Mouse (Mus musculus): ENCODE data around the gene Zfc3h1. TPM values are rescaled to one million over a fixed set of nuclear protein-coding genes. Genes with fewer than 3 reads are reported as not detected.

Zfc3h1 gene
- 3.6 and 3.9 TPM in 2 replicates for polyA plus RNA-seq (2012; rRNA removed; ENCODE audit: low replicate concordance)

GRCm38 (mm10) chr10:115384221-115385017 is at the start of gene Zfc3h1, which contains the start of gene Thap2:
TSS of gene Zfc3h1 (plus strand) at chr10:115384959.
TSS of gene Thap2 (minus strand) at chr10:115384443.

DNA sequence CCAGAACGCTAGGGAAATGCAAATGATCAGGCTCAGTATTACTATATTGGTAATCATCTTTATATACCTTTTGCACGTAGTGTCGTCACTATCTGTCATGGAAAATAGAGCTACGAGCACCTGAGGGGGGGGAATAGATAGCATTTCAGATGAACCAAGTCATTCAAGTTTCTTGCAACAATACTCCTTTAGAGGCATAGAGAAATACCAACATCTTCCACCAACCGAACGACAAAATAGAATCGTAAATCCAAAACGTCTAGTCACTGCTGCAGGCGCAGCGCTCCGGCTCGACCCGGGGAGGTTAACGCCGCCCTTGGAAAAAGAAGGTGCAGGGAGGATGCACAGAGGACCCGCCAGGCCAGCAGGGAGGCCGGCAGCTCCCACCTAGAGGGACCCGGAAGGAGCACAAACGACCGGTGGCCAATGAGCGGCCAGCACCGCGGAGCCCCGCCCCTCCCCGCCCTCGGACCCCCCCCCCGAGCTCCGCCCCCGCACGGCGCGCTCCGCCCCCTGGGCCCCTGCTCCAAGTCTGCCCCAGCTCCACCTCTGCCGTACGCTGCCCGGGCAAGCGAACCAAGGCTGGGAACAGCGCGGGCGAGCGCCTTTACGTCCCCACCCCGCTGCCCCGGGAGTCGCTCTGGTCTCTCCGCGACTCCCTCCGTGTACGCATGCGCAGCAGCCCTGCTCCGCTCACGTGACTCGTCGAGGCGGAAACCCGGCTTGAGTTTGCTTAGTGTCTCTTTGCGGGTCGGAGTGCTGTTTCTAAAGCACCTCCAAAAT is 22.7 kb upstream of the Zfc3h1 start, which contains the start of gene Tmem19:
Gene Tmem19 (minus strand): TSS at position 662 of the 783 bp plus-strand sequence.

Other genes with a start within 250 kb of the Zfc3h1 start
- not detected in 2 replicates for gene Tph2, start 199.9 kb upstream of the Zfc3h1 start, polyA plus RNA-seq (2012; rRNA removed; ENCODE audit: low replicate concordance)
- gene Tbc1d15, start 133.5 kb upstream of the Zfc3h1 start, polyA plus RNA-seq (2012; rRNA removed; ENCODE audit: low replicate concordance), result 2.3 and 2.9 TPM in 2 replicates
- 28.6 and 40.6 TPM in 2 replicates for gene Rab21, start 69.4 kb upstream of the Zfc3h1 start, polyA plus RNA-seq (2012; rRNA removed; ENCODE audit: low replicate concordance)
- 22.4 and 38.9 TPM in 2 replicates for gene Tmem19, start 22.5 kb upstream of the Zfc3h1 start, polyA plus RNA-seq (2012; rRNA removed; ENCODE audit: low replicate concordance)
- 2.0 and 7.6 TPM in 2 replicates for gene Thap2, start 516 bp upstream of the Zfc3h1 start, polyA plus RNA-seq (2012; rRNA removed; ENCODE audit: low replicate concordance)
- gene A930009A15Rik, start 185.0 kb downstream of the Zfc3h1 start, polyA plus RNA-seq (2012; rRNA removed; ENCODE audit: low replicate concordance), result not detected in 2 replicates
- gene Lgr5, start 202.8 kb downstream of the Zfc3h1 start, polyA plus RNA-seq (2012; rRNA removed; ENCODE audit: low replicate concordance), result 5.0 and 5.2 TPM in 2 replicates